Mouse (Mus musculus) layer of hippocampus, postnatal 36 days (tissue): Measurements from ENCODE around the gene Cldn7. TPM values are rescaled to one million over a fixed set of nuclear protein-coding genes. Genes with fewer than 3 reads are reported as not detected.

Experiments used
- DNase-seq, 2 experiments: peaks; one replicate each; pipeline ENCODE4 v3.0.0; 2022
- total RNA-seq, 2 experiments: library from RNA; stranded (reverse); gene quantifications; 2 replicates each; pipeline ENCODE4 v1.2.3; 2021

The Cldn7 gene
- total RNA-seq, 2 experiments from 2014 or later = not detected

GRCm38 (mm10) chr11:69991711-69992110, 27.1 kb downstream of the Cldn7 start:
- no peak for DNase-seq

GRCm38 (mm10) chr11:69992396-69992795, 27.8 kb downstream of the Cldn7 start:
- DNase-seq = no peak

- DNase-seq = no peak
Observed at GRCm38 (mm10) chr11:69992932-69993331, 28.4 kb downstream of the Cldn7 start.

- DNase-seq = no peak
Observed at GRCm38 (mm10) chr11:69994401-69995090, 30.0 kb downstream of the Cldn7 start.

- DNase-seq = peak; percentile 97 to 98
Observed at GRCm38 (mm10) chr11:69995391-69995960, 30.9 kb downstream of the Cldn7 start, which contains the start of gene Phf23. Phf23 (plus strand) TSS chr11:69995777.

GRCm38 (mm10) chr11:69996161-69997061, 31.8 kb downstream of the Cldn7 start:
- DNase-seq = no peak

GRCm38 (mm10) chr11:69997070-69997509, 32.5 kb downstream of the Cldn7 start:
- DNase-seq = peak; percentile 70 to 73

- DNase-seq = no peak
Observed at GRCm38 (mm10) chr11:69998567-69999491, 34.2 kb downstream of the Cldn7 start.

- no peak for DNase-seq
Observed at GRCm38 (mm10) chr11:69999666-70000065, 35.1 kb downstream of the Cldn7 start.

- DNase-seq = peak; percentile 85 to 86
Observed at GRCm38 (mm10) chr11:70000396-70000898, 35.9 kb downstream of the Cldn7 start, which contains the start of gene Dvl2. Dvl2 (plus strand) TSS chr11:70000595.

GRCm38 (mm10) chr11:70001159-70001558, 36.6 kb downstream of the Cldn7 start:
- DNase-seq = no peak

GRCm38 (mm10) chr11:70001865-70002264, 37.3 kb downstream of the Cldn7 start:
- DNase-seq = no peak

GRCm38 (mm10) chr11:70002471-70002870, 37.9 kb downstream of the Cldn7 start:
- no peak for DNase-seq

- DNase-seq = no peak
Observed at GRCm38 (mm10) chr11:70005521-70005920, 40.9 kb downstream of the Cldn7 start.

- DNase-seq = no peak
Observed at GRCm38 (mm10) chr11:70010033-70010432, 45.5 kb downstream of the Cldn7 start.

- DNase-seq = no peak
Observed at GRCm38 (mm10) chr11:70010548-70010947, 46.0 kb downstream of the Cldn7 start.

GRCm38 (mm10) chr11:70010961-70011360, 46.4 kb downstream of the Cldn7 start:
- no peak for DNase-seq

- no peak for DNase-seq
Observed at GRCm38 (mm10) chr11:70012931-70013330, 48.4 kb downstream of the Cldn7 start.

GRCm38 (mm10) chr11:70013408-70013807, 48.8 kb downstream of the Cldn7 start:
- no peak for DNase-seq

- no peak for DNase-seq
Observed at GRCm38 (mm10) chr11:70014051-70014450, 49.5 kb downstream of the Cldn7 start.

GRCm38 (mm10) chr11:70014880-70015558, 50.4 kb downstream of the Cldn7 start, which contains the start of gene Acadvl:
Acadvl (minus strand) TSS chr11:70015411.
- DNase-seq = peak; percentile 85 to 89
